Mouse (Mus musculus) left cerebral cortex, postnatal 36 days (tissue): ENCODE measurements around the gene Ick. TPM values are rescaled to one million over a fixed set of nuclear protein-coding genes. Genes with fewer than 3 reads are reported as not detected.
A peak's percentile ranks its signal among the peaks of the same experiment; 100 is the strongest.

Experiments used
- DNase-seq, 2 experiments: peaks; one replicate each; pipeline ENCODE4 v3.0.0; 2021 to 2022; ENCODE audit warnings: low spot score in 2 of 2, mixed read lengths in 1 of 2
- intact Hi-C: fragments of 180-260 bp; cut with DNase I; formaldehyde crosslinking; loops from one replicate; pipeline ENCODE4 v1.15.1; 2025
- total RNA-seq, 2 experiments: library from RNA; stranded (reverse); gene quantifications; 2 replicates each; pipeline ENCODE4 v1.2.3; 2021

Gene Ick
- total RNA-seq, 2 experiments from 2014 or later, result 19.3 to 20.6 TPM

GRCm38 (mm10) chr9:78103965-78104560 is 4.9 kb upstream of the Ick start:
- no peak for DNase-seq
- intact Hi-C loops, result no loop called here

- DNase-seq, result no peak
- intact Hi-C loops, result no loop called here
Measured at GRCm38 (mm10) chr9:78104973-78105372, 4.0 kb upstream of the Ick start.

GRCm38 (mm10) chr9:78105501-78105932 is 3.5 kb upstream of the Ick start:
- intact Hi-C loops, result no loop called here
- DNase-seq, result no peak

DNA sequence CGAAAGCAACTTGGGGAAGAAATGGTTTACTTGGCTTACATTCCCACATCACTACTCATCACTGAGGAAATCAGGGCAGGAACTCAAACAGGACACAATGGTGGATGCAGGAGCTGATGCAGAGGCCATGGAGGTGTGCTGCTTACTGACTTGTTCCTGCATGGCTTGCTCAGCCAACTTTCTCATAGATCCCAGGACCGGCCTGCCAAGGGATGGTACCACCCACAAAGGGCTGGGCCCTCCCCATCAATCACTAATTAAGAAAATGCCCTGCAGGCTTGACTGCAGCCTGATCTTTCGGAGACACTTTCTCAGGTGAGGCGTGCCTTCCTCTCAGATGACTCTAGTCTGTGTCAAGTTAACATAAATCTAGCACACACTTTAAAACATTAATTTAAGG is 2.2 kb upstream of the Ick start:
- intact Hi-C loops, result no loop called here
- DNase-seq, result no peak

GRCm38 (mm10) chr9:78107582-78107911 is 1.4 kb upstream of the Ick start:
- no peak for DNase-seq
- intact Hi-C loops, result no loop called here

DNA sequence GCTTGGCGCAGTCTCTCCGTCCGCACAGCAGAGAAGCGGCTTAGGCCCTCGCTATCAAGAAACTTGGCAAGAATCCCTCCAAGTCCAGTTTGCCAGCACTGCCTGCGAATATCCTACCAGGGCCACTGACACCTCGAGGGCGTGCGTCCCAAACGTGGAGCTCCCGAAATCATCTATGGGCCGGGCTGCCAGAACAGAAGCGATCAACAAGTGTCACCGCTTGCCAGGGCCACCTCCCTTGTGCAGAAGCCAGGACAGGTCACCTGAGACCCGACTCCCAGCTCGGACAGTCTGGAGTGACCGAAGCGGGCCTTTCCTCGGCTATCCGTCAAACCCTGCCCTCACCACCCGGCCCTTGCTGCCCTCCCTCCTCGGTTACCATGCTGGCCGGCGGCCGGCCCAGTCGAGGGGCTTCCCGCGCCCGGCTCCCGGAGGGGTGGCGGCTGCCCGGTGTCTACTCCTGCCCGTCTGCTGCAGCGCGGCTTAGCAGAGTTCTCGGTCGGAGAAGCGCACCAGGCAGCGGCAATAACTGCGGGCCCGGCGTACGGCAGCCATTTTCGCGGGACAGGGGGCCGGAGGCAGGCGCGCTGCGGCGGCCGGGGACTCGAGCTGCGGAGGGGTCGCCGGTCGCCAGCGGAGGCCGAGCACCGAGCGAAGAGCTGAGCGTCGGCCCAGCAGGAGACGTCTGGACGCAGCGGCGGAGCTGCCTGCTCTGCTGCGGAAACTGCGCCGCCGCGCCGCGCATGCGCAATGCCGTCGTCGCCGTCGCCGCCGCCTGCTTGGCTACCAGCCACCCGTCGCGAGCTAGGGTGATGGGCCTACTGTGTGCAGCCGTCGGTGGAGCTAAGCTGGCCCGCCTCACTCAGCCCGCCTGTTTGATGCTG is 838 bp upstream of the Ick start:
- intact Hi-C loops, result no loop called here
- peak; percentile 80 to 84 for DNase-seq

GRCm38 (mm10) chr9:78109656-78110055 is 664 bp downstream of the Ick start:
- no peak for DNase-seq
- intact Hi-C loops, result loop anchor here (5.0 kb wide), 1 partner anchor 38 kb away; no protein-coding TSS in a partner anchor

GRCm38 (mm10) chr9:78111456-78111855 is 2.5 kb downstream of the Ick start:
- no peak for DNase-seq
- intact Hi-C loops, result loop anchor here (5.0 kb wide), 1 partner anchor 36 kb away; no protein-coding TSS in a partner anchor

DNA sequence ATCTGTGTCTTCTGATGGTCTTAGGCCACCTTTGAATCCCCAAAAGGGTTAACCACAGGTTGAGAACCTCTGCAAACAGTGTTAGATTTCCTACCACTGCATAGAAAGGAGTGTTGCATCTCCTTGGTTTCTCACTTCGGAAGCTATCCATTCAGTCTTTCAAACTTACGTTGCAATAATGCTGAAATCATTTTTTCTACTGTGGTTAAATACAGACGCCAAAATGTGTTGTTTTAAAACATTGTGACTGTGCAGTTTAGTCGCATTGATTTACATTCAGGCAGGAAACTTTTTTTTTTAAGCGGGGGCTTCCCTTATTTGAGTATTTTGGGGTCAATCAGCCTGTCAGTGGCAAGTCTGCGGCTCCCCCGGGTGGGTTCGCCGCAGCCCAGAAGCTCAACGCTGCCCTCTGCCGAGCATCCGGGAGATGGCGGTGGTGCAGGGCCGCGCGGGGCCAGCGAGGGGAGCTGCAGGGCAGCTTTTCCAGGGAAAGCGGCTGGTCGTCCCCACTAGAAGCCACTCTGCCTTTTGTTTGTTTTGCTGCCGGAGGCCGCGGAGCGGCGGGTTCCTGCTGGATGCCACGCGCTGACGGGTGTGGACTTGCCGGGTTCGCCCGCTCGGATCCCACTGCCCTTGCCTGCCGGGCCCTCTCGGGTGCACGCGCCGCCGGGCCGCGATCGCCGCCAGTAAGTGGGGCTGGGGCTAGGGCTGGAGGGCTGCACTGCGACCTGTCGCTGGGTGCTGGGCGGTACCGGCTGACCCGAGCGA is 4.0 kb downstream of the Ick start:
- DNase-seq, result peak; percentile 90 to 92
- intact Hi-C loops, result loop anchor here (1.0 to 5.0 kb wide), 3 partner anchors 18 to 62 kb away; no protein-coding TSS in a partner anchor

- intact Hi-C loops, result loop anchor here (1.0 to 5.0 kb wide), 3 partner anchors 17 to 62 kb away; no protein-coding TSS in a partner anchor
- DNase-seq, result no peak
Measured at GRCm38 (mm10) chr9:78113538-78113885, 4.5 kb downstream of the Ick start.

DNA sequence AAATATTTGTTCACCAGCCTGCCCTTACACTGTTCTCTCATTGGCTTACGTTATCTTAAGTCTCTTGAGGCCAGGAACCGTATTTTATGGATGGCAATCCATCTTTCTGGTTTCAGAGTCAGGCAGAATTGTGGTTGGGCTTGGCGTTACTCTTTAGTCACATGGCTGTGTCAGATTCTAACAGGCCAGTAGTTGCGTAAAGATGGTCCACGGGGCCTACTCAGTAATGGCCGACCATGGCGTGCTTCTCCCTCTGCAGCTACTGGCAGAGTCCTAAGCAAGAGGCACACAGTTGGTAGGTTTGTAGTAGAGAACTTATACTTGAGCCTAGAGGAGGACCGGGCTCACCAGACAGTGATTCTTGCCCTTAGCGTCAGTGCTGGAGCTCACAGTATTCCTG is 6.8 kb downstream of the Ick start:
- DNase-seq, result no peak
- intact Hi-C loops, result no loop called here

DNA sequence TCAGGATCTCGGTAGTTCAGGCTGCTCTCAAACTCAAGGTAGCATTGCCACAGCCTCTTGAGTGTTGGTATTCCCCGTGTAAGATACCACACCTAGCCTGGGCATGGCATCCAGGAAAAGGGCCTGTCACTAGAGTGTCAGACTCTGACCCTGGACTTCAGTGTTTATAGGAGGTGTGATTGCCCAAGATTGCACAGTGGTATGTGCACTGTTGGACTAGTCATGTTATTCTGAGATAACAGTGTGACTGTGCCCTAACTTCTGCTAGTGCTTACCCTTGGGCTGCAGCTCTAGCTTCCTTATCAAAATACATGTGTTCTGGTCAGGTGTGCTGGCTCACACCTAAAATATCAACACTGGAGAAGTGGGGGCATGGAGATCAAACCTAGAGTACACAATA is 8.7 kb downstream of the Ick start:
- no peak for DNase-seq
- intact Hi-C loops, result no loop called here

- intact Hi-C loops, result no loop called here
- no peak for DNase-seq
Measured at GRCm38 (mm10) chr9:78121358-78121757, 12.4 kb downstream of the Ick start.

GRCm38 (mm10) chr9:78121985-78122384 is 13.0 kb downstream of the Ick start:
- DNase-seq, result no peak
- intact Hi-C loops, result no loop called here

- intact Hi-C loops, result no loop called here
- DNase-seq, result no peak
Measured at GRCm38 (mm10) chr9:78122939-78123712, 14.1 kb downstream of the Ick start.

- no peak for DNase-seq
- intact Hi-C loops, result no loop called here
Measured at GRCm38 (mm10) chr9:78124297-78124696, 15.3 kb downstream of the Ick start.

- DNase-seq, result no peak
- intact Hi-C loops, result no loop called here
Measured at GRCm38 (mm10) chr9:78126007-78126406, 17.0 kb downstream of the Ick start.

DNA sequence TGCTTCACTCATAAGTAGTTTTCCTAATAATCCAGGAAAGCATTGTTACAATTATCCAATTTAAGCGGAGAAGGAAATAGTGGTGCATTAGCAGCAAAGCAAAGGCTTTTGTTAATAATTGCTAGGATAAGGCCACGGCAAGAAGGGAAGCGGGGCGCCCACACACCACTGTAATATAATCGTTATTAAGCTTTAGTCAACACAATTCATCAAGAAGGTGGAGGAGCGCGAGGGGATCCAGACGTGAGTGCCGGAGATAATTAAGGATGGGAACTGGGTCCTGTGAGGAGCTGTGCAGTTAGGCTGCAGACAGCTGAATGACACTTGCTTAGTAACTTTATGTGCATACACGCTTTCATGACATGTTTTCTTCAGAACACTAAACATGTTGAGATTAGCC is 17.7 kb downstream of the Ick start:
- intact Hi-C loops, result no loop called here
- DNase-seq, result no peak

GRCm38 (mm10) chr9:78135658-78136057 is 26.7 kb downstream of the Ick start:
- intact Hi-C loops, result no loop called here
- DNase-seq, result no peak
